Mouse (Mus musculus) spleen, adult 2 months (tissue): ENCODE measurements around the gene Bcl2l11.

Experiments used
- CTCF ChIP-seq: fragments of 200-500 bp; IDR thresholded peaks from 2 replicates; pipeline ENCODE4 v1.5.1; 2011; ENCODE audit warnings: mild to moderate bottlenecking, inconsistent platforms; ENCODE audit not compliant: insufficient read depth, insufficient read length, insufficient replicate concordance; ENCODE audit errors: extremely low read depth
- POLR2A ChIP-seq: fragments of 200-500 bp; IDR thresholded peaks from 2 replicates; pipeline ENCODE4 v1.6.1; 2011; ENCODE audit warnings: low read depth, low read length, inconsistent platforms

- TF ChIP-seq CTCF (no peak), POLR2A (no peak)
Measured at GRCm38 (mm10) chr2:128143992-128144391, 18.2 kb downstream of the Bcl2l11 start.
